16 mouse cellular contexts compared by ENCODE assay signal in genomic region chr16:27453823-27454222, GRCm38 (mm10).
"Had no signal": no experiment of that assay in that cellular context is flagged by ENCODE, and none has a peak within 500 bp of the region (broad histone marks: within the 10 kb centered on the region; RNA-seq: fewer than 3 reads in every experiment).

No protein-coding gene starts in this region.

- H3K9ac ChIP-seq: lung, embryonic 14.5 days; midbrain, embryonic 12.5 days; neural tube, embryonic 13.5 days; neural tube, embryonic 15.5 days had no signal

- H3K4me1 ChIP-seq: midbrain, embryonic 10.5 days; midbrain, embryonic 12.5 days; neural tube, embryonic 15.5 days had no signal

- H3K4me3 ChIP-seq: midbrain, embryonic 10.5 days; midbrain, embryonic 12.5 days; myocyte; neural tube, embryonic 13.5 days; neural tube, embryonic 15.5 days had no signal

- H3K4me2 ChIP-seq: lung, embryonic 14.5 days; midbrain, embryonic 12.5 days; neural tube, embryonic 13.5 days; neural tube, embryonic 15.5 days had no signal

- H3K27me3 ChIP-seq: midbrain, embryonic 12.5 days; neural tube, embryonic 13.5 days; neural tube, embryonic 15.5 days had no signal

- H3K27ac ChIP-seq: midbrain, embryonic 10.5 days; midbrain, embryonic 12.5 days; neural tube, embryonic 13.5 days; neural tube, embryonic 15.5 days had no signal

- DNase-seq: lung, adult 18-20 months; lung, postnatal 10 days; lung, postnatal 4 days; retina, postnatal 1 day; right cerebral cortex, adult 18-20 months; right cerebral cortex, postnatal 25 days; spleen, adult 18-20 months; thymus, adult 2 months; thymus, postnatal 25 days; thymus, postnatal 4 days had no signal

- H3K9me3 ChIP-seq: midbrain, embryonic 10.5 days; midbrain, embryonic 12.5 days; neural tube, embryonic 13.5 days; neural tube, embryonic 15.5 days had no signal
